Mouse (Mus musculus): ENCODE measurements around the gene Slc43a3. TPM values are rescaled to one million over a fixed set of nuclear protein-coding genes. Genes with fewer than 3 reads are reported as not detected.

Slc43a3 gene
- 6.7 TPM for total RNA-seq (2023)

DNA sequence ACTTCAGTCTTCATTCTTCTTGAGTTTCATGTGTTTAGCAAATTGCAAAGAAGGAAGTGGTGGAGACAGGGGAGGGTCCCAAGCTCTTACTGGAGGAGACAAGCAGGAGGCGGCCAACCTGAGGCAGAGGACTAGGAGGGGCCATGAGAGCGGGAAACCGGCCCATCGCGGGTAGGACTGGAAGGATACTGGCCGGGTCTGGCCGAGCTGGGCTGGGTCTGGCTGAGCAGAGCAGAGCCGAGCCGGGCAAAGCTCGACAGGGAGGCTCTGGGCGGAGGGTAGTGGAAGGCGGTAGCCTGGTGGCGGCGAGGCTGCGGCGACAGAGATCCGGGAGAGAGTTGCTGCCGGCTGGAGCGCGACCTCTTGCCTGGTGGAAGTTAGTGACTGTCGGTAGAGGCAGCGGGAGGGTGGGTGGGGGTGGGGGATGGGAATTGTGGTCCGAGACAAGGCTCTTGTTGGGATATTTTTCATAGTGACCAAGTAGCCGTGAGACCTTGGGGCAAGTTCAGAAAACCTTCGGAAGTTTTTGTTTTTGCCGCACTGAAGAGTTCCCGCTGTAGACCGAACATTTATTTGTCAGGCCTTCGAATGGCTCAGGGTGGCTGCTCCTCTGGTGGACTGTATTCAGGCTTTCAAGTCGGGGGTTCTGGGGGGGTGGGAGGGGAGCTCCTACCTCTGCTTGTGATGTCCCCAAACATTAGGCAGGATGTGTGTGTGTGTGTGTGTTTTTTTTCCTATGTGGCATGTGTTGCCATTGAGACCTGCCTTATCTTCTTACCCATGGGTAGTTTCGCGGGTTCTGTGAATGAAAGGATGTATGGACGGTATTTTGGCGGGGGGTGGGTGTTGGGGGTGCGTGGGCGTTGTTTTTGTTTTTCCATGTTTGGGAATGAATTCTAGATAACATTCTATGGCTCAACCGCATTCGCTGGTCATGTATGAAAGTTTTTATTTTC is at the start of gene Slc43a3:
TSS of gene Slc43a3 (plus strand) at position 106 of the 956 bp plus-strand sequence.

DNA sequence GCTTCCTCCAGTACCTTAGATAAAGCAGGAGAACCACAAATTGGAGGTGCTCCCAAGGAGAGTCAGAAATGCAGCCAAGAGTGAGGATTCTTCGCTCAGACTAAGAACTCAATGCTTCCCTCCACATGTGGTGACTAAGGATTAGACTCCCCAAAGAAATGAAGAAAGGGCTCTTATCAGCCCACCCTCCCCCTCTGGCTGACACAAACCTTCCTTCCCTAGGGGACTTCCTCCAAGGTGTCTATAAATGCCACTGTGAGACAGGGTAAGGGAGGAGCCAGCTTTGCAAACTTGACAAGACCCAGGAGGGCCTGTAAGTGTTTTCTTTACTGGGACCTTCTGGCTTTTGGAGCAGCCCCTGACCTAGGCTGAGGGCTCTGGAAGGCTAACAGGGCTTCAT is 43.8 kb downstream of the Slc43a3 start, which contains the start of gene Prg2:
TSS of gene Prg2 (plus strand) at position 274 of the 400 bp plus-strand sequence.

DNA sequence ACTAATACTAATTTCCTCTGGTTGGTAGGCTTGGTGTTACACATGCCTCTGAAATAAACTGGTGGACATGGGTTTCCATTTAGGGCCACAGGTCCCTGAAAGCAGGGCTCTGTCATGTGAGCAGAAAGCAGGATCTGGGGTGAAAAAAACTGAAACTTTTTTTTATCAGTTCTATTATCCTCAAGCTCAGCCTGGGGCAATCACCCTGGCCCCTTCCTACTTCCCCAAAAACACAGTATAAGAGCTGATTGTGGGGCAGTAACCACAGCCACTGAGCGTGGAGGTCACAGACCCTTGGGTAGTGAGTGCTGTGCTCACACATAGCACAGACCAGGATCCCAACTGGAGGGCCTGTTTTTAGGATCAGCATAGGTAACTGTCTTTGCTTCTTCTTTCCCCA is 51.6 kb downstream of the Slc43a3 start, which contains the start of gene Prg3:
TSS of gene Prg3 (plus strand) at position 286 of the 400 bp plus-strand sequence.

Other genes with a start within 250 kb of the Slc43a3 start
- 44.5 TPM for gene Zdhhc5, start 221.4 kb upstream of the Slc43a3 start, total RNA-seq (2023)
- 28.6 TPM for gene Clp1, start 209.2 kb upstream of the Slc43a3 start, total RNA-seq (2023)
- 0.67 TPM for gene Ypel4, start 202.5 kb upstream of the Slc43a3 start, total RNA-seq (2023)
- gene Gm19426, start 192.9 kb upstream of the Slc43a3 start, total RNA-seq (2023) = not detected
- gene Serping1, start 161.1 kb upstream of the Slc43a3 start, total RNA-seq (2023) = 0.95 TPM
- 10.3 TPM for gene Ube2l6, start 137.8 kb upstream of the Slc43a3 start, total RNA-seq (2023)
- gene Smtnl1, start 113.9 kb upstream of the Slc43a3 start, total RNA-seq (2023) = not detected
- 20.6 TPM for gene Timm10, start 109.6 kb upstream of the Slc43a3 start, total RNA-seq (2023)
- gene Slc43a1, start 97.7 kb upstream of the Slc43a3 start, total RNA-seq (2023) = 1.1 TPM
- gene Rtn4rl2, start 49.9 kb upstream of the Slc43a3 start, total RNA-seq (2023) = not detected
- 1.7 TPM for gene Prg2, start 43.9 kb downstream of the Slc43a3 start, total RNA-seq (2023)
- gene Prg3, start 51.6 kb downstream of the Slc43a3 start, total RNA-seq (2023) = not detected
- 165 TPM for gene Ssrp1, start 100.7 kb downstream of the Slc43a3 start, total RNA-seq (2023)
- gene P2rx3, start 100.9 kb downstream of the Slc43a3 start, total RNA-seq (2023) = 0.37 TPM
- gene Tnks1bp1, start 111.4 kb downstream of the Slc43a3 start, total RNA-seq (2023) = 24.1 TPM
- gene Aplnr, start 199.6 kb downstream of the Slc43a3 start, total RNA-seq (2023) = not detected

All from CD8-positive naive resting alpha-beta T cell, adult 57 days (primary cell).